Mouse (Mus musculus) forebrain, embryonic 15.5 days (tissue): ENCODE data around the gene Gm12695. TPM values are rescaled to one million over a fixed set of nuclear protein-coding genes. Genes with fewer than 3 reads are reported as not detected.

Source experiments
- ATAC-seq: fragments of 200-750 bp; cut with Nextera tagmentation; replicated peaks from 2 replicates; pipeline ENCODE4 v1.8.0; 2017; ENCODE audit warnings: mild to moderate bottlenecking, moderate TSS enrichment, moderate library complexity
- H3K27ac ChIP-seq: fragments of 300-500 bp; sonication (generic); replicated peaks from 2 replicates; pipeline ENCODE4 v1.5.1; 2015; ENCODE audit warnings: mild to moderate bottlenecking, inconsistent platforms
- H3K27me3 ChIP-seq: fragments of 300-500 bp; sonication (generic); 2 replicates; pipeline ENCODE4 v1.6.1; 2015; ENCODE audit warnings: inconsistent platforms
- H3K36me3 ChIP-seq: fragments of 300-500 bp; sonication (generic); 2 replicates; pipeline ENCODE4 v1.6.1; 2015; ENCODE audit warnings: mild to moderate bottlenecking, inconsistent platforms
- H3K4me1 ChIP-seq: fragments of 300-500 bp; sonication (generic); 2 replicates; pipeline ENCODE4 v1.6.1; 2015; ENCODE audit warnings: inconsistent platforms
- H3K4me2 ChIP-seq: fragments of 300-500 bp; sonication (generic); replicated peaks from 2 replicates; pipeline ENCODE4 v1.6.1; 2015; ENCODE audit warnings: mild to moderate bottlenecking, inconsistent platforms
- H3K4me3 ChIP-seq: fragments of 300-500 bp; sonication (generic); 2 replicates; pipeline ENCODE4 v1.5.1; 2015; ENCODE audit warnings: mild to moderate bottlenecking, inconsistent platforms
- H3K9ac ChIP-seq: fragments of 300-500 bp; sonication (generic); replicated peaks from 2 replicates; pipeline ENCODE4 v1.6.1; 2015; ENCODE audit warnings: mild to moderate bottlenecking, inconsistent platforms
- H3K9me3 ChIP-seq: fragments of 300-500 bp; sonication (generic); 2 replicates; pipeline ENCODE4 v1.6.1; 2016; ENCODE audit warnings: inconsistent platforms
- WGBS: fragments of 180-500 bp; shearing (Covaris S2); methylation state at CpG from one replicate; pipeline ENCODE4 v1.1.7; 2015; ENCODE audit warnings: mixed read lengths; 5-methylcytosine and 5-hydroxymethylcytosine counted together
- polyA plus RNA-seq: library from polyadenylated mRNA; unstranded; fragments of >200 nt; fragmentation: Nextera tagmentation; extraction: Ambion mirVana; gene quantifications from 2 replicates; pipeline ENCODE4 v1.2.1, GENCODE M21; 2015

The Gm12695 gene
- polyA plus RNA-seq, 1 experiment from 2014 or later: not detected

DNA sequence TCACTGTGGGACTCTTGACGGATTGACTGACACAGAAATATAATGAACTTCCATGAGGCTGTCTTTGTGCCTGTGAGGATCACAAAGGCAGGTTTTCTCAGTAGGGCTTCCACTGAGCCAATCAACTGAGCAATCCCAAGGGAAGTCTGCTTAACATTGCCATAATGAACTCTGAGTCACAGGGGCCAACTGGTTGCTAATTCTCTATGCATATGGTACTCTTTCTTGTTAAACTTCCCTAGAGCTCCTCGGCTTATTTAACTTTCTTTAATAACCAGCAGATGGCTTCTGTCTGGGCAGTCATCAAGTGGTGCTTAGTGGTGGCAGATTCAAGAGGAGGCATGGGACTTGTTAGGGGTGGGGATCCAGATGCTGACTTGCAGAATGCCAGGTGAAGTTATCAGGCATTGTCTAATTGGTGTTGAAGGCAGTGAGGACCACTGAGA, 97.6 kb downstream of the Gm12695 start:
- no peak overlapping the region for H3K4me2 ChIP-seq
- no peaks in the 10 kb centered on the region for H3K9me3 ChIP-seq
- no peak overlapping the region for H3K9ac ChIP-seq
- no peaks in the 10 kb centered on the region for H3K27me3 ChIP-seq
- H3K4me3 ChIP-seq: no peak overlapping the region
- no peaks in the 10 kb centered on the region for H3K4me1 ChIP-seq
- H3K36me3 ChIP-seq: no peaks in the 10 kb centered on the region
- 21% methylated on average over 2 of the region's 2 CpGs for WGBS
- no peak overlapping the region for H3K27ac ChIP-seq
- ATAC-seq: no peak

DNA sequence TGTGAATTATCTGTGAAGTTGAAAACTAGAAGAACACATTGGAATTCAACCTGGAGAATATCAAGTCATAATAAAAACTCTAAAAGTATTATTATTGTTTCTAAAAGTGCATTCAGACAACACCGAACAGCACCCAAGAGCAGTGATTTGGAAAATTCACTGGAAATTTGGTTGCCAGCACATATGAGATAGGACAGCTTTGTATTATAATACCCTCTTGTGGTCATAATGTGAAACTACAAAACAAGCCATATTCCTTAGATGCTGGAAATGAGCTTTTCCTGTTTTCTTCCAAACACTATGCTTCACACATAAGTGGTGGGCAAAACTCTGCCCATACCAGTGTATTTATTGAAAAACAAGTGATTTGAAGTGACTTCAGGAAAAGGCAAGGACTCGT, 101.5 kb downstream of the Gm12695 start:
- 0 out of 2 replicates have a peak, but pooled peaks have one; percentile 48 for ATAC-seq
- Histone ChIP-seq H3K27ac (no peak overlapping the region), H3K9ac (no peak overlapping the region), H3K4me3 (no peak overlapping the region), H3K27me3 (no peaks in the 10 kb centered on the region), H3K36me3 (no peaks in the 10 kb centered on the region), H3K4me1 (no peaks in the 10 kb centered on the region), H3K4me2 (no peak overlapping the region), H3K9me3 (no peaks in the 10 kb centered on the region)
- 35% methylated on average over 2 of the region's 2 CpGs for WGBS

DNA sequence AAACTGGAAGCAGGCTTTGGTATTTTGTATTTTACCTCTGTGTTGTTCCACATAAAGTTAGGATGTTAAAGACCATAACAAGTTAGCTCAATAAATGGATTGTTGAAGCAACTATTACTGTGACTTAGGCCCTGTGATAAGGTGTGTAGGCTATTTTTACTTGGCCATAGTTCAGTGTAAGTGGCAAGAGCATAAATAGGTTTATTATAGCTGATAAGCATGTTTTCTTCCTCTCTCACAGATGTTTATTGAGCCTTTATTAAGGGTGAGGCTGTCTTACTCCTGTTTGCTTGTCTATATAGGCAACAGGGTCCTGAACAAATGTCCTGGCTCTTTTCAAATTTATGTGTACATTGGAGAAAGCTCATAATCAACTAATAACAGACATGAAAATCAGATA, 104.0 kb downstream of the Gm12695 start:
- H3K4me1 ChIP-seq: no peaks in the 10 kb centered on the region
- H3K36me3 ChIP-seq: no peaks in the 10 kb centered on the region
- no peaks in the 10 kb centered on the region for H3K27me3 ChIP-seq
- no peak overlapping the region for H3K4me2 ChIP-seq
- H3K9me3 ChIP-seq: no peaks in the 10 kb centered on the region
- H3K9ac ChIP-seq: no peak overlapping the region
- ATAC-seq: no peak
- H3K27ac ChIP-seq: no peak overlapping the region
- no peak overlapping the region for H3K4me3 ChIP-seq

DNA sequence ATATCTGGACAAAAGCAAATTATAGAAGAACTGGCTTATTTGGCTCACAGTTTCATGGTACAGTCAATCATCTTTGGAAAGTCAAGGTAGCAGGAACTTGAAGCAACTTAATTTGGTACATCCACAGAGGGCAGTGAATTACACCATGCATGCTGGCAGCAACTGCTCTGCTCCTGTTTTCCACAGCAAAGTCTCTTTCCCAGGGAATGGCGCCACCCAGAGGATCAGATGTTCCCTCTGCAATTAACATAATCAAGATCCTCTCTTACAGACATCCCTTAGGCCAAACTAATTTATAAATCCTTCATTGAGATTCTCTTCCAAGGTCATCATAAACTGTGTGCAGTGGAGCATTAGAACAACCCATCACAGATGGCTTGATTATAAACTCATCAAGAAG, 104.8 kb downstream of the Gm12695 start:
- no peaks in the 10 kb centered on the region for H3K9me3 ChIP-seq

More for the DNA sequence above, 104.8 kb downstream of the Gm12695 start:
- H3K4me3 ChIP-seq: no peak overlapping the region
- H3K4me2 ChIP-seq: no peak overlapping the region
- WGBS: 10% methylated on average over 1 of the region's 1 CpGs
- no peaks in the 10 kb centered on the region for H3K27me3 ChIP-seq
- no peak for ATAC-seq
- H3K9ac ChIP-seq: no peak overlapping the region
- no peak overlapping the region for H3K27ac ChIP-seq
- H3K36me3 ChIP-seq: no peaks in the 10 kb centered on the region
- H3K4me1 ChIP-seq: no peaks in the 10 kb centered on the region

Other genes with a start within 250 kb of the Gm12695 start
- 3.6 and 3.8 TPM in 2 replicates for gene Cyp2j6, start 231.5 kb downstream of the Gm12695 start, polyA plus RNA-seq
- 3.1 and 3.6 TPM in 2 replicates for gene Cyp2j9, start 193.6 kb downstream of the Gm12695 start, polyA plus RNA-seq
- gene Cyp2j5, start 121.0 kb downstream of the Gm12695 start, polyA plus RNA-seq: not detected in 2 replicates